ENCODE assay signal across 9 mouse cellular contexts in genomic region chr12:57538588-57539550, GRCm38 (mm10). TPM values are rescaled to one million over a fixed set of nuclear protein-coding genes. Genes with fewer than 3 reads are reported as not detected.
DNase-seq lines count a peak whose midpoint lies in the region; ATAC-seq lines count a peak whose summit lies in the region.
"Had no signal": no experiment of that assay in that cellular context is flagged by ENCODE, and none has a peak within 500 bp of the region (broad histone marks: within the 10 kb centered on the region; RNA-seq: fewer than 3 reads in every experiment).

No protein-coding gene starts in this region.

- peak overlapping the region; percentile 42 for H3K4me2 ChIP-seq in embryonic facial prominence, embryonic 12.5 days (replicated peaks)
- peak overlapping the region; percentile 37 for H3K4me2 ChIP-seq in hindbrain, embryonic 14.5 days (replicated peaks)
- H3K4me2 ChIP-seq in liver, embryonic 15.5 days: peak overlapping the region; percentile 52
- peak overlapping the region; percentile 65 for H3K4me2 ChIP-seq in stomach, embryonic 16.5 days (ENCODE audit: low read depth, low read length)

- intact Hi-C loops in heart, postnatal 25 days (cut with DNase I): no loop called here

- no peak for ATAC-seq in embryonic facial prominence, embryonic 12.5 days (ENCODE audit: insufficient number of reproducible peaks, insufficient read depth, low FRiP score, low TSS enrichment)
- 0 out of 2 replicates have a peak, but pooled peaks have one; percentile 21 for ATAC-seq in hindbrain, embryonic 14.5 days (ENCODE audit: low FRiP score)
- ATAC-seq in liver, embryonic 15.5 days (ENCODE audit: insufficient read depth): peak; percentile 38; the same call in 1 of the 2 replicates
- no peak for ATAC-seq in stomach, embryonic 16.5 days (ENCODE audit: insufficient read depth, low FRiP score)
- no peak for ATAC-seq in cerebellum, adult (ENCODE audit: insufficient number of reproducible peaks, low FRiP score, low TSS enrichment)

- H3K36me3 ChIP-seq in heart, embryonic 10.5 days: no peaks in the 10 kb centered on the region
- no peaks in the 10 kb centered on the region for H3K36me3 ChIP-seq in embryonic facial prominence, embryonic 12.5 days
- no peaks in the 10 kb centered on the region for H3K36me3 ChIP-seq in hindbrain, embryonic 14.5 days (replicated peaks; ENCODE audit: control insufficient read depth, insufficient read depth)
- H3K36me3 ChIP-seq in liver, embryonic 15.5 days (replicated peaks): no peaks in the 10 kb centered on the region
- H3K36me3 ChIP-seq in stomach, embryonic 16.5 days (ENCODE audit: control insufficient read depth, insufficient read depth, low read length): no peaks in the 10 kb centered on the region

- H3K4me3 ChIP-seq in heart, embryonic 10.5 days: peak overlapping the region; percentile 59
- H3K4me3 ChIP-seq in embryonic facial prominence, embryonic 12.5 days: peak overlapping the region; percentile 21
- H3K4me3 ChIP-seq in hindbrain, embryonic 14.5 days (replicated peaks; ENCODE audit: low read length): peak overlapping the region; percentile 19
- peak overlapping the region; percentile 45 for H3K4me3 ChIP-seq in liver, embryonic 15.5 days (replicated peaks)
- H3K4me3 ChIP-seq in stomach, embryonic 16.5 days (replicated peaks; ENCODE audit: low read length): peak overlapping the region; percentile 39

- H3K27ac ChIP-seq in heart, embryonic 10.5 days: no peak overlapping the region
- no peak overlapping the region for H3K27ac ChIP-seq in embryonic facial prominence, embryonic 12.5 days
- no peak overlapping the region for H3K27ac ChIP-seq in hindbrain, embryonic 14.5 days
- peak overlapping the region; percentile 78 for H3K27ac ChIP-seq in liver, embryonic 15.5 days (replicated peaks)
- peak overlapping the region; percentile 93 for H3K27ac ChIP-seq in stomach, embryonic 16.5 days (ENCODE audit: low read length)

- H3K27me3 ChIP-seq in heart, embryonic 10.5 days (ENCODE audit: insufficient read depth, poor library complexity, severe bottlenecking): peaks cover 82% of the 10 kb centered on the region
- H3K27me3 ChIP-seq in embryonic facial prominence, embryonic 12.5 days: peaks cover 65% of the 10 kb centered on the region
- peaks cover 93% of the 10 kb centered on the region for H3K27me3 ChIP-seq in hindbrain, embryonic 14.5 days (ENCODE audit: control insufficient read depth, insufficient read depth, low read length)
- H3K27me3 ChIP-seq in liver, embryonic 15.5 days: peaks cover 94% of the 10 kb centered on the region
- peaks cover 59% of the 10 kb centered on the region for H3K27me3 ChIP-seq in stomach, embryonic 16.5 days (ENCODE audit: control insufficient read depth, insufficient read depth, low read length)

- H3K9ac ChIP-seq in embryonic facial prominence, embryonic 12.5 days: no peak overlapping the region
- H3K9ac ChIP-seq in hindbrain, embryonic 14.5 days: peak overlapping the region; percentile 16; the same call in 1 of the 2 replicates
- H3K9ac ChIP-seq in liver, embryonic 15.5 days: no peak overlapping the region; the same call in 1 of the 2 replicates
- H3K9ac ChIP-seq in stomach, embryonic 16.5 days (ENCODE audit: low read length): peak overlapping the region; percentile 73

- DNase-seq in heart, embryonic 10.5 days (ENCODE audit: low spot score): peak; percentile 79
- DNase-seq in heart, postnatal 25 days (ENCODE audit: low spot score): no peak
- peak; percentile 64 for DNase-seq in hindbrain, embryonic 14.5 days (ENCODE audit: low spot score)
- no peak for DNase-seq in frontal cortex, postnatal 14 days (ENCODE audit: low spot score in 2 of 2)

- WGBS in heart, embryonic 10.5 days: under 1% methylated on average over 63 of the region's 63 CpGs
- under 1% methylated on average over 63 of the region's 63 CpGs for WGBS in embryonic facial prominence, embryonic 12.5 days
- WGBS in hindbrain, embryonic 14.5 days: under 1% methylated on average over 63 of the region's 63 CpGs
- WGBS in liver, embryonic 15.5 days (ENCODE audit: insufficient replicate concordance): under 1% methylated on average over 63 of the region's 63 CpGs
- under 1% methylated on average over 63 of the region's 63 CpGs for WGBS in stomach, embryonic 16.5 days

- peaks cover 21% of the 10 kb centered on the region for H3K4me1 ChIP-seq in heart, embryonic 10.5 days
- peaks cover 13% of the 10 kb centered on the region; the same call in 1 of the 2 replicates for H3K4me1 ChIP-seq in embryonic facial prominence, embryonic 12.5 days
- H3K4me1 ChIP-seq in hindbrain, embryonic 14.5 days (replicated peaks; ENCODE audit: control insufficient read depth, insufficient read depth, low read length): no peaks in the 10 kb centered on the region
- peaks cover 14% of the 10 kb centered on the region for H3K4me1 ChIP-seq in liver, embryonic 15.5 days (replicated peaks)
- peaks cover 4% of the 10 kb centered on the region for H3K4me1 ChIP-seq in stomach, embryonic 16.5 days (ENCODE audit: control insufficient read depth, insufficient read depth, low read length)

- no peaks in the 10 kb centered on the region for H3K9me3 ChIP-seq in heart, embryonic 10.5 days
- H3K9me3 ChIP-seq in embryonic facial prominence, embryonic 12.5 days: no peaks in the 10 kb centered on the region
- no peaks in the 10 kb centered on the region for H3K9me3 ChIP-seq in hindbrain, embryonic 14.5 days (ENCODE audit: control insufficient read depth, low read length)
- H3K9me3 ChIP-seq in liver, embryonic 15.5 days (replicated peaks): no peaks in the 10 kb centered on the region
- H3K9me3 ChIP-seq in stomach, embryonic 16.5 days (replicated peaks; ENCODE audit: control insufficient read depth, low read length): no peaks in the 10 kb centered on the region

RNA-seq across cellular contexts. Expression of gene Foxa1, which starts 7.8 kb away (rescaled TPM):
- 0.09 and 0.77 TPM in 2 replicates for polyA plus RNA-seq in heart, embryonic 10.5 days (2016; fragmentation: Nextera tagmentation; extraction: Ambion mirVana)
- total RNA-seq in heart, postnatal 25 days (2021): not detected
- 0.90 and 1.7 TPM in 2 replicates for polyA plus RNA-seq in embryonic facial prominence, embryonic 12.5 days (2016; fragmentation: Nextera tagmentation; extraction: Ambion mirVana)
- 1.1 and 1.2 TPM in 2 replicates for polyA plus RNA-seq in hindbrain, embryonic 14.5 days (2014; fragmentation: Nextera tagmentation; extraction: Ambion mirVana)
- 1.2 and 1.5 TPM in 2 replicates for polyA plus RNA-seq in liver, embryonic 15.5 days (2015; fragmentation: Nextera tagmentation; extraction: Ambion mirVana)
- 9.8 and 10.0 TPM in 2 replicates for polyA plus RNA-seq in stomach, embryonic 16.5 days (2015; fragmentation: Nextera tagmentation; extraction: Ambion mirVana)
- polyA plus RNA-seq: spleen, adult 2 months had no signal

RNA-seq across cellular contexts. Expression of gene Ttc6, which starts 25.0 kb away (rescaled TPM):
- 0.25 and 0.62 TPM in 2 replicates for polyA plus RNA-seq in heart, embryonic 10.5 days (2016; fragmentation: Nextera tagmentation; extraction: Ambion mirVana)
- under 1 TPM in 1 of 2 experiments, not detected in 1; 0.08 TPM for total RNA-seq in heart, postnatal 25 days (2021)
- 0.79 and 1.1 TPM in 2 replicates for polyA plus RNA-seq in embryonic facial prominence, embryonic 12.5 days (2016; fragmentation: Nextera tagmentation; extraction: Ambion mirVana)
- 0.96 and 1.6 TPM in 2 replicates for polyA plus RNA-seq in hindbrain, embryonic 14.5 days (2014; fragmentation: Nextera tagmentation; extraction: Ambion mirVana)
- 0.03 and 0.05 TPM in 2 replicates for polyA plus RNA-seq in liver, embryonic 15.5 days (2015; fragmentation: Nextera tagmentation; extraction: Ambion mirVana)
- 2.8 and 3.5 TPM in 2 replicates for polyA plus RNA-seq in stomach, embryonic 16.5 days (2015; fragmentation: Nextera tagmentation; extraction: Ambion mirVana)

Comparison
In these comparisons a context has a peak if more than half of its experiments do, and no peak if none do; other contexts are left out.
1. DNase-seq: peak in heart, embryonic 10.5 days (single experiment) and hindbrain, embryonic 14.5 days (single experiment); none in heart, postnatal 25 days (single experiment) and frontal cortex, postnatal 14 days (0 of 2).
2. H3K27ac ChIP-seq: peak in liver, embryonic 15.5 days (single experiment) and stomach, embryonic 16.5 days (single experiment); none in heart, embryonic 10.5 days (single experiment), embryonic facial prominence, embryonic 12.5 days (single experiment) and hindbrain, embryonic 14.5 days (single experiment).
3. ATAC-seq: peak in hindbrain, embryonic 14.5 days (single experiment) and liver, embryonic 15.5 days (single experiment); none in embryonic facial prominence, embryonic 12.5 days (single experiment), stomach, embryonic 16.5 days (single experiment) and cerebellum, adult (single experiment).
4. H3K9ac ChIP-seq: peak in hindbrain, embryonic 14.5 days (single experiment) and stomach, embryonic 16.5 days (single experiment); none in embryonic facial prominence, embryonic 12.5 days (single experiment) and liver, embryonic 15.5 days (single experiment).
5. Peak in every context shown above with its lines, with median percentiles within 50 percentile points of each other: H3K4me3 ChIP-seq and H3K4me2 ChIP-seq.